Mouse (Mus musculus): ENCODE measurements around the gene Bche. TPM values are rescaled to one million over a fixed set of nuclear protein-coding genes. Genes with fewer than 3 reads are reported as not detected.
A peak's percentile ranks its signal among the peaks of the same experiment; 100 is the strongest.

Bche gene
- 28.0 and 30.5 TPM in 2 replicates for polyA plus RNA-seq (2014; fragmentation: Nextera tagmentation; extraction: Ambion mirVana)

GRCm38 (mm10) chr3:73708410-73708714 is at the start of gene Bche:
TSS of gene Bche (minus strand) at chr3:73708415.
- no peak for ATAC-seq (ENCODE audit: insufficient number of reproducible peaks, insufficient read depth, low FRiP score, low read depth)
- H3K9me3 ChIP-seq (ENCODE audit: control insufficient read depth, low read length): no peaks in the 10 kb centered on the region
- H3K27ac ChIP-seq (replicated peaks in 1 of 2; ENCODE audit: control insufficient read depth in 1 of 2, insufficient read depth in 1 of 2, low read depth in 2 of 2, low read length in 2 of 2): peak within 1 kb of the TSS; percentile 81 to 93
- H3K4me3 ChIP-seq (ENCODE audit: control insufficient read depth in 1 of 2, insufficient read depth in 1 of 2, low read depth in 1 of 2, low read length in 2 of 2): peak within 1 kb of the TSS; percentile 55 to 86
- whole genome bisulfite sequencing: 14% methylated on average over 10 of the region's 10 CpGs
- H3K4me1 ChIP-seq (ENCODE audit: control insufficient read depth in 2 of 2, insufficient read depth in 2 of 2, low read length in 2 of 2): 0 out of 4 replicates have a peak, but pooled peaks cover 0 to 3% of the 10 kb centered on the region in 2 experiments
- peak within 1 kb of the TSS; percentile 69 for H3K4me2 ChIP-seq (ENCODE audit: low read length)
- H3K27me3 ChIP-seq (ENCODE audit: control insufficient read depth, insufficient read depth, low read length): no peaks in the 10 kb centered on the region
- no peaks in the 10 kb centered on the region for H3K36me3 ChIP-seq (ENCODE audit: control insufficient read depth, insufficient read depth, low read length)
- peak within 1 kb of the TSS; percentile 76 for H3K9ac ChIP-seq (ENCODE audit: low read length)

GRCm38 (mm10) chr3:73741998-73742397 is 33.8 kb upstream of the Bche start:
- no peak overlapping the region for H3K9ac ChIP-seq (ENCODE audit: low read length)
- H3K27ac ChIP-seq (replicated peaks in 1 of 2; ENCODE audit: control insufficient read depth in 1 of 2, insufficient read depth in 1 of 2, low read depth in 2 of 2, low read length in 2 of 2): no peak overlapping the region
- no peak overlapping the region for H3K4me3 ChIP-seq (ENCODE audit: control insufficient read depth in 1 of 2, insufficient read depth in 1 of 2, low read depth in 1 of 2, low read length in 2 of 2)
- H3K9me3 ChIP-seq (ENCODE audit: control insufficient read depth, low read length): no peaks in the 10 kb centered on the region
- no peak overlapping the region for H3K4me2 ChIP-seq (ENCODE audit: low read length)
- no peaks in the 10 kb centered on the region for H3K27me3 ChIP-seq (ENCODE audit: control insufficient read depth, insufficient read depth, low read length)
- no peaks in the 10 kb centered on the region for H3K36me3 ChIP-seq (ENCODE audit: control insufficient read depth, insufficient read depth, low read length)
- ATAC-seq (ENCODE audit: insufficient number of reproducible peaks, insufficient read depth, low FRiP score, low read depth): no peak
- H3K4me1 ChIP-seq (ENCODE audit: control insufficient read depth in 2 of 2, insufficient read depth in 2 of 2, low read length in 2 of 2): no peaks in the 10 kb centered on the region

GRCm38 (mm10) chr3:73731677-73732076 is 23.5 kb upstream of the Bche start:
- H3K4me3 ChIP-seq (ENCODE audit: control insufficient read depth in 1 of 2, insufficient read depth in 1 of 2, low read depth in 1 of 2, low read length in 2 of 2): no peak overlapping the region
- H3K27me3 ChIP-seq (ENCODE audit: control insufficient read depth, insufficient read depth, low read length): no peaks in the 10 kb centered on the region
- H3K4me1 ChIP-seq (ENCODE audit: control insufficient read depth in 2 of 2, insufficient read depth in 2 of 2, low read length in 2 of 2): no peaks in the 10 kb centered on the region
- no peak overlapping the region for H3K27ac ChIP-seq (replicated peaks in 1 of 2; ENCODE audit: control insufficient read depth in 1 of 2, insufficient read depth in 1 of 2, low read depth in 2 of 2, low read length in 2 of 2)
- no peak overlapping the region for H3K9ac ChIP-seq (ENCODE audit: low read length)
- ATAC-seq (ENCODE audit: insufficient number of reproducible peaks, insufficient read depth, low FRiP score, low read depth): no peak
- WGBS: 48% methylated on average over 2 of the region's 2 CpGs
- no peaks in the 10 kb centered on the region for H3K9me3 ChIP-seq (ENCODE audit: control insufficient read depth, low read length)
- H3K36me3 ChIP-seq (ENCODE audit: control insufficient read depth, insufficient read depth, low read length): no peaks in the 10 kb centered on the region
- H3K4me2 ChIP-seq (ENCODE audit: low read length): no peak overlapping the region

- Histone ChIP-seq H3K4me3 (ENCODE audit: control insufficient read depth in 1 of 2, insufficient read depth in 1 of 2, low read depth in 1 of 2, low read length in 2 of 2) (no peak overlapping the region), H3K36me3 (ENCODE audit: control insufficient read depth, insufficient read depth, low read length) (no peaks in the 10 kb centered on the region), H3K27me3 (ENCODE audit: control insufficient read depth, insufficient read depth, low read length) (no peaks in the 10 kb centered on the region), H3K4me2 (ENCODE audit: low read length) (no peak overlapping the region), H3K9ac (ENCODE audit: low read length) (no peak overlapping the region), H3K4me1 (ENCODE audit: control insufficient read depth in 2 of 2, insufficient read depth in 2 of 2, low read length in 2 of 2) (no peaks in the 10 kb centered on the region), H3K27ac (replicated peaks in 1 of 2; ENCODE audit: control insufficient read depth in 1 of 2, insufficient read depth in 1 of 2, low read depth in 2 of 2, low read length in 2 of 2) (no peak overlapping the region), H3K9me3 (ENCODE audit: control insufficient read depth, low read length) (no peaks in the 10 kb centered on the region)
- WGBS: 80% methylated on average over 5 of the region's 5 CpGs
- no peak for ATAC-seq (ENCODE audit: insufficient number of reproducible peaks, insufficient read depth, low FRiP score, low read depth)
Measured at GRCm38 (mm10) chr3:73729511-73729910, 21.3 kb upstream of the Bche start.

- no peaks in the 10 kb centered on the region for H3K4me1 ChIP-seq (ENCODE audit: control insufficient read depth in 2 of 2, insufficient read depth in 2 of 2, low read length in 2 of 2)
- no peaks in the 10 kb centered on the region for H3K36me3 ChIP-seq (ENCODE audit: control insufficient read depth, insufficient read depth, low read length)
- ATAC-seq (ENCODE audit: insufficient number of reproducible peaks, insufficient read depth, low FRiP score, low read depth): no peak
- H3K4me2 ChIP-seq (ENCODE audit: low read length): no peak overlapping the region
- H3K9me3 ChIP-seq (ENCODE audit: control insufficient read depth, low read length): no peaks in the 10 kb centered on the region
- no peaks in the 10 kb centered on the region for H3K27me3 ChIP-seq (ENCODE audit: control insufficient read depth, insufficient read depth, low read length)
- no peak overlapping the region for H3K27ac ChIP-seq (replicated peaks in 1 of 2; ENCODE audit: control insufficient read depth in 1 of 2, insufficient read depth in 1 of 2, low read depth in 2 of 2, low read length in 2 of 2)
- no peak overlapping the region for H3K9ac ChIP-seq (ENCODE audit: low read length)
- H3K4me3 ChIP-seq (ENCODE audit: control insufficient read depth in 1 of 2, insufficient read depth in 1 of 2, low read depth in 1 of 2, low read length in 2 of 2): no peak overlapping the region
Measured at GRCm38 (mm10) chr3:73725711-73726110, 17.5 kb upstream of the Bche start.

- H3K9ac ChIP-seq (ENCODE audit: low read length): no peak overlapping the region
- no peak overlapping the region for H3K4me3 ChIP-seq (ENCODE audit: control insufficient read depth in 1 of 2, insufficient read depth in 1 of 2, low read depth in 1 of 2, low read length in 2 of 2)
- ATAC-seq (ENCODE audit: insufficient number of reproducible peaks, insufficient read depth, low FRiP score, low read depth): no peak
- no peaks in the 10 kb centered on the region for H3K27me3 ChIP-seq (ENCODE audit: control insufficient read depth, insufficient read depth, low read length)
- no peak overlapping the region for H3K4me2 ChIP-seq (ENCODE audit: low read length)
- H3K9me3 ChIP-seq (ENCODE audit: control insufficient read depth, low read length): no peaks in the 10 kb centered on the region
- H3K27ac ChIP-seq (replicated peaks in 1 of 2; ENCODE audit: control insufficient read depth in 1 of 2, insufficient read depth in 1 of 2, low read depth in 2 of 2, low read length in 2 of 2): no peak overlapping the region
- WGBS: 65% methylated on average over 1 of the region's 1 CpGs
- H3K36me3 ChIP-seq (ENCODE audit: control insufficient read depth, insufficient read depth, low read length): no peaks in the 10 kb centered on the region
- no peaks in the 10 kb centered on the region for H3K4me1 ChIP-seq (ENCODE audit: control insufficient read depth in 2 of 2, insufficient read depth in 2 of 2, low read length in 2 of 2)
Measured at GRCm38 (mm10) chr3:73724869-73725268, 16.7 kb upstream of the Bche start.

- Histone ChIP-seq H3K4me2 (ENCODE audit: low read length) (no peak overlapping the region), H3K4me1 (ENCODE audit: control insufficient read depth in 2 of 2, insufficient read depth in 2 of 2, low read length in 2 of 2) (no peaks in the 10 kb centered on the region), H3K9me3 (ENCODE audit: control insufficient read depth, low read length) (no peaks in the 10 kb centered on the region), H3K27ac (replicated peaks in 1 of 2; ENCODE audit: control insufficient read depth in 1 of 2, insufficient read depth in 1 of 2, low read depth in 2 of 2, low read length in 2 of 2) (no peak overlapping the region), H3K4me3 (ENCODE audit: control insufficient read depth in 1 of 2, insufficient read depth in 1 of 2, low read depth in 1 of 2, low read length in 2 of 2) (no peak overlapping the region), H3K9ac (ENCODE audit: low read length) (no peak overlapping the region), H3K27me3 (ENCODE audit: control insufficient read depth, insufficient read depth, low read length) (no peaks in the 10 kb centered on the region), H3K36me3 (ENCODE audit: control insufficient read depth, insufficient read depth, low read length) (no peaks in the 10 kb centered on the region)
- 84% methylated on average over 1 of the region's 1 CpGs for WGBS
- ATAC-seq (ENCODE audit: insufficient number of reproducible peaks, insufficient read depth, low FRiP score, low read depth): no peak
Measured at GRCm38 (mm10) chr3:73717610-73718284, 9.5 kb upstream of the Bche start.

- WGBS: 69% methylated on average over 8 of the region's 8 CpGs
- Histone ChIP-seq H3K9me3 (ENCODE audit: control insufficient read depth, low read length) (no peaks in the 10 kb centered on the region), H3K4me1 (ENCODE audit: control insufficient read depth in 2 of 2, insufficient read depth in 2 of 2, low read length in 2 of 2) (0 out of 4 replicates have a peak, but pooled peaks cover 0 to 3% of the 10 kb centered on the region in 2 experiments), H3K27me3 (ENCODE audit: control insufficient read depth, insufficient read depth, low read length) (no peaks in the 10 kb centered on the region), H3K9ac (ENCODE audit: low read length) (no peak overlapping the region), H3K36me3 (ENCODE audit: control insufficient read depth, insufficient read depth, low read length) (no peaks in the 10 kb centered on the region), H3K4me2 (ENCODE audit: low read length) (no peak overlapping the region), H3K4me3 (ENCODE audit: control insufficient read depth in 1 of 2, insufficient read depth in 1 of 2, low read depth in 1 of 2, low read length in 2 of 2) (no peak overlapping the region), H3K27ac (replicated peaks in 1 of 2; ENCODE audit: control insufficient read depth in 1 of 2, insufficient read depth in 1 of 2, low read depth in 2 of 2, low read length in 2 of 2) (no peak overlapping the region)
- no peak for ATAC-seq (ENCODE audit: insufficient number of reproducible peaks, insufficient read depth, low FRiP score, low read depth)
Measured at GRCm38 (mm10) chr3:73709871-73710270, 1.7 kb upstream of the Bche start.
